Mouse (Mus musculus) ovary, adult 18-20 months (tissue): ENCODE measurements at regions not wholly inside any gene's neighbourhood (a gene's known extent, or its start where the extent isn't known, plus 50 kb on each side); places are given as distances from the start of the nearest gene placed in this dataset.

ENCODE experiments used
- DNase-seq: peaks from one replicate; pipeline ENCODE4 v3.0.0; 2022; ENCODE audit warnings: low spot score, mixed read lengths

GRCm38 (mm10) chr13:85639376-85640229 is 350.7 kb upstream of the Rasa1 start:
- DNase-seq = no peak

GRCm38 (mm10) chr13:85629506-85630175 is 340.7 kb upstream of the Rasa1 start:
- peak; percentile 6 for DNase-seq
